17 mouse cellular contexts compared by ENCODE assay signal in the genomic region with DNA sequence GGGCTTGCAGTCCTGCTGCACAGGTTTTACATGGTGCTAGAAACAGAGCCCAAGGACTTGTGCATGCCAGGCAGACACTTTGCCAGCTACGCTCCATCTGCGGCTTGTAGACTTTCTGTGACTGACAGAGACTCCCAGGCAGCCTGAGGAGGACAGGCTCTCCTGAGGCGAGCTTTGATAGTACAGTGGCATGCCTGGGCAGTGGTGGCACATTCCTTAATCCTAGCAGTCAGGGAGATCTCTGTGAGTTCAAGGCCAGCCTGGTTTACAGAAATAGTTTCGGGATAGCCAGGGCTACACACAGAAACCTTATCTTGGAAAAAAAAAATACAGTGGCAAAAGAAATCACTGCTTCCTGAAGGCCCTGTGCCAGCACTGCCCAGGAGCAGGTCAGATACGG. TPM values are rescaled to one million over a fixed set of nuclear protein-coding genes. Genes with fewer than 3 reads are reported as not detected.
DNase-seq lines count a peak whose midpoint lies in the region; ATAC-seq and TF ChIP-seq lines count a peak whose summit lies in the region.
"Had no signal": no experiment of that assay in that cellular context is flagged by ENCODE, and none has a peak within 500 bp of the region (broad histone marks: within the 10 kb centered on the region; RNA-seq: fewer than 3 reads in every experiment).

No protein-coding gene starts in this region.

- H3K27me3 ChIP-seq in heart, embryonic 10.5 days (ENCODE audit: insufficient read depth, poor library complexity, severe bottlenecking) = no peaks in the 10 kb centered on the region
- no peaks in the 10 kb centered on the region for H3K27me3 ChIP-seq in lung, embryonic 14.5 days (ENCODE audit: insufficient read depth, low read length)
- H3K27me3 ChIP-seq in liver, embryonic 16.5 days (ENCODE audit: control insufficient read depth, insufficient read depth, low read depth, low read length) = no peaks in the 10 kb centered on the region
- H3K27me3 ChIP-seq: neural tube, embryonic 12.5 days had no signal

- no peaks in the 10 kb centered on the region for H3K36me3 ChIP-seq in heart, embryonic 10.5 days
- no peaks in the 10 kb centered on the region for H3K36me3 ChIP-seq in lung, embryonic 14.5 days (ENCODE audit: insufficient read depth)
- no peaks in the 10 kb centered on the region for H3K36me3 ChIP-seq in liver, embryonic 16.5 days (ENCODE audit: control insufficient read depth, insufficient read depth)
- H3K36me3 ChIP-seq: neural tube, embryonic 12.5 days had no signal

- no peak overlapping the region for H3K4me3 ChIP-seq in heart, embryonic 10.5 days
- H3K4me3 ChIP-seq in lung, embryonic 14.5 days (ENCODE audit: low read depth, low read length) = no peak overlapping the region
- no peak overlapping the region for H3K4me3 ChIP-seq in bone marrow macrophage, adult 2 months (ENCODE audit: insufficient read depth, low read length)
- no peak overlapping the region for H3K4me3 ChIP-seq in liver, embryonic 16.5 days (ENCODE audit: low read depth, low read length)
- H3K4me3 ChIP-seq: neural tube, embryonic 12.5 days had no signal

- peak overlapping the region; percentile 56; the same call in 1 of the 2 replicates for H3K27ac ChIP-seq in heart, embryonic 10.5 days
- peak overlapping the region; percentile 2; the same call in 1 of the 2 replicates for H3K27ac ChIP-seq in lung, embryonic 14.5 days (ENCODE audit: low read depth)
- peak overlapping the region; percentile 96 for H3K27ac ChIP-seq in bone marrow macrophage, adult 2 months (ENCODE audit: insufficient read depth, low read depth, low read length)
- peak overlapping the region; percentile 73 for H3K27ac ChIP-seq in liver, embryonic 16.5 days (ENCODE audit: low read length)
- H3K27ac ChIP-seq: neural tube, embryonic 12.5 days had no signal

- WGBS in heart, embryonic 10.5 days = 78% methylated on average over 5 of the region's 5 CpGs
- WGBS in lung, embryonic 14.5 days = 71% methylated on average over 5 of the region's 5 CpGs
- WGBS in liver, embryonic 16.5 days (ENCODE audit: insufficient replicate concordance) = 77% methylated on average over 5 of the region's 5 CpGs

- H3K9ac ChIP-seq in lung, embryonic 14.5 days = no peak overlapping the region
- no peak overlapping the region for H3K9ac ChIP-seq in liver, embryonic 16.5 days (ENCODE audit: low read depth, low read length)
- H3K9ac ChIP-seq: forebrain, postnatal 0 days had no signal

- DNase-seq in heart, embryonic 10.5 days (ENCODE audit: low spot score) = no peak
- DNase-seq in heart, adult 11 months = no peak
- no peak for DNase-seq in lung, embryonic 14.5 days
- no peak for DNase-seq in lung, postnatal 36 days
- no peak for DNase-seq in left cerebral cortex, adult 18-20 months (ENCODE audit: low spot score in 2 of 2)
- DNase-seq in Muller cell, postnatal 12 days (ENCODE audit: inconsistent ontology term) = no peak
- DNase-seq: forebrain, postnatal 0 days; kidney, adult 18-20 months; lung, adult 18-20 months; midbrain, embryonic 14.5 days; thymus, adult 2 months had no signal

- H3K4me2 ChIP-seq in lung, embryonic 14.5 days = no peak overlapping the region
- no peak overlapping the region for H3K4me2 ChIP-seq in liver, embryonic 16.5 days (ENCODE audit: low read depth, low read length)
- H3K4me2 ChIP-seq: neural tube, embryonic 12.5 days had no signal

- H3K4me1 ChIP-seq in heart, embryonic 10.5 days = peaks cover 65% of the 10 kb centered on the region
- H3K4me1 ChIP-seq in lung, embryonic 14.5 days (ENCODE audit: insufficient read depth) = peaks cover 28% of the 10 kb centered on the region
- H3K4me1 ChIP-seq in bone marrow macrophage, adult 2 months (ENCODE audit: control insufficient read depth, insufficient read depth, low read length) = peaks cover 90% of the 10 kb centered on the region
- peaks cover 54% of the 10 kb centered on the region for H3K4me1 ChIP-seq in liver, embryonic 16.5 days (ENCODE audit: control insufficient read depth, low read depth, low read length)

- TF ChIP-seq POLR2A in bone marrow macrophage, adult 2 months (IDR thresholded peaks at IDR 0.05; ENCODE audit: borderline replicate concordance, low read depth, low read length) = no peak

- H3K9me3 ChIP-seq in heart, embryonic 10.5 days = no peaks in the 10 kb centered on the region
- no peaks in the 10 kb centered on the region for H3K9me3 ChIP-seq in lung, embryonic 14.5 days (ENCODE audit: low read depth, low read length)
- H3K9me3 ChIP-seq in liver, embryonic 16.5 days (replicated peaks; ENCODE audit: control insufficient read depth, low read length) = no peaks in the 10 kb centered on the region
- H3K9me3 ChIP-seq: neural tube, embryonic 12.5 days had no signal

- no peak for TF ChIP-seq CTCF in lung, embryonic 14.5 days (IDR thresholded peaks at IDR 0.05; ENCODE audit: low read depth)
- TF ChIP-seq CTCF in bone marrow macrophage, adult 2 months (IDR thresholded peaks at IDR 0.05; ENCODE audit: low read depth, low read length) = no peak

- ATAC-seq in lung, embryonic 14.5 days (ENCODE audit: insufficient read depth) = no peak
- ATAC-seq in liver, embryonic 16.5 days (ENCODE audit: low read depth) = no peak
- ATAC-seq: forebrain, postnatal 0 days had no signal

RNA-seq across cellular contexts. Expression of gene Ankdd1a, which starts 27.1 kb away (rescaled TPM):
- not detected in 2 replicates for polyA plus RNA-seq in heart, embryonic 10.5 days (2016; fragmentation: Nextera tagmentation; extraction: Ambion mirVana)
- polyA plus RNA-seq in lung, embryonic 14.5 days (2014; fragmentation: Nextera tagmentation; extraction: Ambion mirVana) = 0.12 TPM in 1 of 2 replicates, not detected in the other
- polyA plus RNA-seq in bone marrow macrophage, adult 2 months (2012; ENCODE audit: insufficient read depth, insufficient read length, missing spikeins) = 4.1 and 6.4 TPM in 2 replicates
- polyA plus RNA-seq in liver, embryonic 16.5 days (2015; fragmentation: Nextera tagmentation; extraction: Ambion mirVana) = 0.06 TPM in 1 of 2 replicates, not detected in the other
- 1 to 10 TPM; 2.3 to 3.7 TPM for total RNA-seq in left cerebral cortex, adult 18-20 months (2021)
- total RNA-seq: ES-E14; gastrocnemius, postnatal 4 days; hematopoietic stem cell, adult 5-6 weeks had no signal

RNA-seq across cellular contexts. Expression of gene Plekho2, which starts 32.7 kb away (rescaled TPM):
- 12.8 and 14.2 TPM in 2 replicates for polyA plus RNA-seq in heart, embryonic 10.5 days (2016; fragmentation: Nextera tagmentation; extraction: Ambion mirVana)
- 20.9 and 21.8 TPM in 2 replicates for polyA plus RNA-seq in lung, embryonic 14.5 days (2014; fragmentation: Nextera tagmentation; extraction: Ambion mirVana)
- polyA plus RNA-seq in bone marrow macrophage, adult 2 months (2012; ENCODE audit: insufficient read depth, insufficient read length, missing spikeins) = 193 and 213 TPM in 2 replicates
- polyA plus RNA-seq in liver, embryonic 16.5 days (2015; fragmentation: Nextera tagmentation; extraction: Ambion mirVana) = 23.1 and 24.5 TPM in 2 replicates
- 10 to 100 TPM; 11.6 to 18.2 TPM for total RNA-seq in left cerebral cortex, adult 18-20 months (2021)

RNA-seq across cellular contexts. Expression of gene Pif1, which starts 39.8 kb away (rescaled TPM):
- polyA plus RNA-seq in heart, embryonic 10.5 days (2016; fragmentation: Nextera tagmentation; extraction: Ambion mirVana) = 16.7 and 17.7 TPM in 2 replicates
- polyA plus RNA-seq in lung, embryonic 14.5 days (2014; fragmentation: Nextera tagmentation; extraction: Ambion mirVana) = 16.1 and 18.4 TPM in 2 replicates
- polyA plus RNA-seq in bone marrow macrophage, adult 2 months (2012; ENCODE audit: insufficient read depth, insufficient read length, missing spikeins) = 3.8 and 4.4 TPM in 2 replicates
- polyA plus RNA-seq in liver, embryonic 16.5 days (2015; fragmentation: Nextera tagmentation; extraction: Ambion mirVana) = 9.6 and 10.9 TPM in 2 replicates
- total RNA-seq in left cerebral cortex, adult 18-20 months (2021) = under 1 TPM; 0.45 to 0.46 TPM

Comparison
In these comparisons a context has a peak if more than half of its experiments do, and no peak if none do; other contexts are left out.
1. H3K27ac ChIP-seq: peak in every context shown above with its lines; median percentile 96 in bone marrow macrophage, adult 2 months; 73 in liver, embryonic 16.5 days; 56 in heart, embryonic 10.5 days; 2 in lung, embryonic 14.5 days.